Mouse (Mus musculus) intestine, embryonic 15.5 days (tissue): ENCODE measurements around the gene Cdh22. TPM values are rescaled to one million over a fixed set of nuclear protein-coding genes. Genes with fewer than 3 reads are reported as not detected.

Experiments used
- ATAC-seq: fragments of 200-750 bp; cut with Nextera tagmentation; 2 replicates; pipeline ENCODE4 v1.8.0; 2017; ENCODE audit warnings: moderate TSS enrichment, moderate library complexity
- H3K27ac ChIP-seq: fragments of 300-500 bp; sonication (generic); 2 replicates; pipeline ENCODE4 v1.5.1; 2015; ENCODE audit warnings: mild to moderate bottlenecking, inconsistent platforms
- H3K27me3 ChIP-seq: fragments of 300-500 bp; sonication (generic); replicated peaks from 2 replicates; pipeline ENCODE4 v1.6.1; 2015; ENCODE audit warnings: inconsistent platforms
- H3K36me3 ChIP-seq: fragments of 300-500 bp; sonication (generic); 2 replicates; pipeline ENCODE4 v1.6.1; 2015; ENCODE audit warnings: inconsistent platforms
- H3K4me1 ChIP-seq: fragments of 300-500 bp; sonication (generic); replicated peaks from 2 replicates; pipeline ENCODE4 v1.6.1; 2015; ENCODE audit warnings: inconsistent platforms
- H3K4me2 ChIP-seq: fragments of 300-500 bp; sonication (generic); replicated peaks from 2 replicates; pipeline ENCODE4 v1.6.1; 2015; ENCODE audit warnings: mild to moderate bottlenecking, inconsistent platforms
- H3K4me3 ChIP-seq: fragments of 300-500 bp; sonication (generic); replicated peaks from 2 replicates; pipeline ENCODE4 v1.5.1; 2015; ENCODE audit warnings: inconsistent platforms
- H3K9ac ChIP-seq: fragments of 300-500 bp; sonication (generic); 2 replicates; pipeline ENCODE4 v1.6.1; 2015; ENCODE audit warnings: inconsistent platforms
- H3K9me3 ChIP-seq: fragments of 300-500 bp; sonication (generic); 2 replicates; pipeline ENCODE4 v1.6.1; 2016; ENCODE audit warnings: inconsistent platforms
- WGBS: fragments of 180-500 bp; shearing (Covaris S2); methylation state at CpG from one replicate; pipeline ENCODE4 v1.1.7; 2015; 5-methylcytosine and 5-hydroxymethylcytosine counted together
- polyA plus RNA-seq: library from polyadenylated mRNA; unstranded; fragments of >200 nt; fragmentation: Nextera tagmentation; extraction: Ambion mirVana; gene quantifications from 2 replicates; pipeline ENCODE4 v1.2.1, GENCODE M21; 2015

Gene Cdh22
- polyA plus RNA-seq, 1 experiment from 2014 or later: 0.62 TPM

GRCm38 (mm10) chr2:165089470-165089869 lies 145.2 kb downstream of the Cdh22 start:
- Histone ChIP-seq H3K9me3 (no peaks in the 10 kb centered on the region), H3K4me2 (no peak overlapping the region), H3K36me3 (no peaks in the 10 kb centered on the region), H3K27me3 (0 out of 2 replicates have a peak, but pooled peaks cover 4% of the 10 kb centered on the region), H3K4me1 (no peaks in the 10 kb centered on the region), H3K4me3 (no peak overlapping the region), H3K27ac (no peak overlapping the region), H3K9ac (no peak overlapping the region)
- 31% methylated on average over 14 of the region's 14 CpGs for WGBS
- no peak for ATAC-seq

- Histone ChIP-seq H3K36me3 (no peaks in the 10 kb centered on the region), H3K4me2 (no peak overlapping the region), H3K27me3 (no peaks in the 10 kb centered on the region), H3K9me3 (no peaks in the 10 kb centered on the region), H3K9ac (no peak overlapping the region), H3K27ac (no peak overlapping the region), H3K4me1 (no peaks in the 10 kb centered on the region), H3K4me3 (no peak overlapping the region)
- 75% methylated on average over 4 of the region's 4 CpGs for WGBS
- ATAC-seq: no peak
Measured at GRCm38 (mm10) chr2:165086634-165087033, 148.0 kb downstream of the Cdh22 start.

- Histone ChIP-seq H3K4me2 (no peak overlapping the region), H3K4me1 (no peaks in the 10 kb centered on the region), H3K27me3 (peaks cover 50% of the 10 kb centered on the region), H3K27ac (no peak overlapping the region), H3K9me3 (no peaks in the 10 kb centered on the region), H3K4me3 (no peak overlapping the region), H3K9ac (no peak overlapping the region), H3K36me3 (no peaks in the 10 kb centered on the region)
- ATAC-seq: no peak
- WGBS: 36% methylated on average over 7 of the region's 7 CpGs
Measured at GRCm38 (mm10) chr2:165081257-165081656, 153.4 kb downstream of the Cdh22 start.

- Histone ChIP-seq H3K9me3 (no peaks in the 10 kb centered on the region), H3K9ac (no peak overlapping the region), H3K4me3 (no peak overlapping the region), H3K4me2 (no peak overlapping the region), H3K4me1 (no peaks in the 10 kb centered on the region), H3K27ac (no peak overlapping the region), H3K36me3 (no peaks in the 10 kb centered on the region), H3K27me3 (peaks cover 56% of the 10 kb centered on the region)
- WGBS: 23% methylated on average over 9 of the region's 9 CpGs
- no peak for ATAC-seq
Measured at GRCm38 (mm10) chr2:165080657-165081056, 154.0 kb downstream of the Cdh22 start.

- Histone ChIP-seq H3K4me1 (no peaks in the 10 kb centered on the region), H3K27ac (no peak overlapping the region), H3K36me3 (no peaks in the 10 kb centered on the region), H3K9me3 (no peaks in the 10 kb centered on the region), H3K4me2 (no peak overlapping the region), H3K4me3 (no peak overlapping the region), H3K27me3 (peaks cover 76% of the 10 kb centered on the region), H3K9ac (no peak overlapping the region)
- 21% methylated on average over 10 of the region's 10 CpGs for WGBS
- ATAC-seq: no peak
Measured at GRCm38 (mm10) chr2:165078605-165079004, 156.0 kb downstream of the Cdh22 start.

GRCm38 (mm10) chr2:165078045-165078444 lies 156.6 kb downstream of the Cdh22 start:
- Histone ChIP-seq H3K4me1 (no peaks in the 10 kb centered on the region), H3K9me3 (no peaks in the 10 kb centered on the region), H3K4me3 (no peak overlapping the region), H3K27me3 (peaks cover 81% of the 10 kb centered on the region), H3K9ac (no peak overlapping the region), H3K36me3 (no peaks in the 10 kb centered on the region), H3K27ac (no peak overlapping the region), H3K4me2 (no peak overlapping the region)
- ATAC-seq: no peak
- 70% methylated on average over 8 of the region's 8 CpGs for WGBS

GRCm38 (mm10) chr2:165077055-165077454 lies 157.6 kb downstream of the Cdh22 start:
- Histone ChIP-seq H3K4me1 (no peaks in the 10 kb centered on the region), H3K27me3 (peaks cover 85% of the 10 kb centered on the region), H3K36me3 (no peaks in the 10 kb centered on the region), H3K9ac (no peak overlapping the region), H3K4me2 (no peak overlapping the region), H3K9me3 (no peaks in the 10 kb centered on the region), H3K27ac (no peak overlapping the region), H3K4me3 (no peak overlapping the region)
- no peak for ATAC-seq
- 10% methylated on average over 9 of the region's 9 CpGs for WGBS

- ATAC-seq: peak; percentile 62; the same call in 1 of the 2 replicates
- H3K4me2 ChIP-seq: no peak overlapping the region
- no peaks in the 10 kb centered on the region for H3K9me3 ChIP-seq
- H3K4me1 ChIP-seq: no peaks in the 10 kb centered on the region
- no peaks in the 10 kb centered on the region for H3K36me3 ChIP-seq
- H3K27ac ChIP-seq: no peak overlapping the region
- no peak overlapping the region for H3K4me3 ChIP-seq
- H3K27me3 ChIP-seq: peaks cover 73% of the 10 kb centered on the region
- 34% methylated on average over 2 of the region's 2 CpGs for WGBS
- H3K9ac ChIP-seq: no peak overlapping the region
Measured at GRCm38 (mm10) chr2:165074937-165075336, 159.7 kb downstream of the Cdh22 start.

- H3K4me3 ChIP-seq: no peak overlapping the region
- WGBS: 40% methylated on average over 11 of the region's 11 CpGs
- no peak overlapping the region for H3K4me2 ChIP-seq
- peaks cover 68% of the 10 kb centered on the region for H3K27me3 ChIP-seq
- H3K9me3 ChIP-seq: no peaks in the 10 kb centered on the region
- no peak overlapping the region for H3K9ac ChIP-seq
- H3K4me1 ChIP-seq: no peaks in the 10 kb centered on the region
- no peaks in the 10 kb centered on the region for H3K36me3 ChIP-seq
- no peak overlapping the region for H3K27ac ChIP-seq
- ATAC-seq: no peak
Measured at GRCm38 (mm10) chr2:165074081-165074884, 160.4 kb downstream of the Cdh22 start.

GRCm38 (mm10) chr2:165073381-165073781 lies 161.3 kb downstream of the Cdh22 start:
- no peak overlapping the region for H3K4me2 ChIP-seq
- no peak overlapping the region for H3K27ac ChIP-seq
- H3K9me3 ChIP-seq: no peaks in the 10 kb centered on the region
- H3K27me3 ChIP-seq: peaks cover 59% of the 10 kb centered on the region
- ATAC-seq: no peak
- H3K36me3 ChIP-seq: no peaks in the 10 kb centered on the region
- H3K4me1 ChIP-seq: no peaks in the 10 kb centered on the region
- WGBS: 23% methylated on average over 9 of the region's 9 CpGs
- H3K4me3 ChIP-seq: no peak overlapping the region
- no peak overlapping the region for H3K9ac ChIP-seq

GRCm38 (mm10) chr2:165070096-165070816 lies 164.4 kb downstream of the Cdh22 start:
- Histone ChIP-seq H3K27me3 (peaks cover 29% of the 10 kb centered on the region), H3K4me3 (no peak overlapping the region), H3K4me2 (peak overlapping the region; percentile 28; the same call in 1 of the 2 replicates), H3K4me1 (no peaks in the 10 kb centered on the region), H3K9ac (no peak overlapping the region), H3K27ac (no peak overlapping the region), H3K9me3 (no peaks in the 10 kb centered on the region), H3K36me3 (no peaks in the 10 kb centered on the region)
- WGBS: 19% methylated on average over 23 of the region's 23 CpGs
- ATAC-seq: peak; percentile 41; the same call in 1 of the 2 replicates

GRCm38 (mm10) chr2:165068806-165069205 lies 165.8 kb downstream of the Cdh22 start:
- no peaks in the 10 kb centered on the region for H3K4me1 ChIP-seq
- no peak overlapping the region for H3K4me2 ChIP-seq
- no peak overlapping the region for H3K4me3 ChIP-seq
- no peaks in the 10 kb centered on the region for H3K9me3 ChIP-seq
- ATAC-seq: no peak
- no peaks in the 10 kb centered on the region for H3K36me3 ChIP-seq
- 67% methylated on average over 2 of the region's 2 CpGs for WGBS
- H3K9ac ChIP-seq: no peak overlapping the region
- H3K27ac ChIP-seq: no peak overlapping the region
- H3K27me3 ChIP-seq: peaks cover 15% of the 10 kb centered on the region
